Mouse (Mus musculus) liver, embryonic 14.5 days (tissue): ENCODE measurements around the gene Tesk1. TPM values are rescaled to one million over a fixed set of nuclear protein-coding genes. Genes with fewer than 3 reads are reported as not detected.

Source experiments
- ATAC-seq: fragments of 200-750 bp; cut with Nextera tagmentation; 2 replicates; pipeline ENCODE4 v1.8.0; 2017; ENCODE audit warnings: moderate number of reproducible peaks, mild to moderate bottlenecking, moderate library complexity; ENCODE audit not compliant: insufficient read depth
- DNase-seq, 3 experiments: peaks; one replicate each; pipeline ENCODE4 v3.0.0-alpha.2; 2012 to 2013; ENCODE audit warnings: low read depth in 3 of 3, low spot score in 3 of 3
- H3K27ac ChIP-seq: fragments of 300-500 bp; sonication (generic); 2 replicates; pipeline ENCODE4 v1.5.1; 2014; ENCODE audit warnings: moderate library complexity, mild to moderate bottlenecking, control low read depth, inconsistent platforms
- H3K27me3 ChIP-seq: fragments of 300-500 bp; sonication (generic); 2 replicates; pipeline ENCODE4 v1.6.1; 2014; ENCODE audit warnings: mild to moderate bottlenecking, low read length, moderate library complexity; ENCODE audit not compliant: control insufficient read depth, insufficient read depth
- H3K36me3 ChIP-seq: fragments of 300-500 bp; sonication (generic); replicated peaks from 2 replicates; pipeline ENCODE4 v1.6.1; 2014; ENCODE audit warnings: low read depth; ENCODE audit not compliant: control insufficient read depth, insufficient read depth
- H3K4me1 ChIP-seq, 2 experiments: fragments of 200-500 bp in 1 of 2; fragments of 300-500 bp in 1 of 2; sonication (generic) in 1 of 2; replicated peaks; 2 replicates each; pipeline ENCODE4 v1.6.1; 2012 to 2014; ENCODE audit warnings: antibody characterized with exemption in 1 of 2, inconsistent platforms in 1 of 2, low read length in 1 of 2; ENCODE audit not compliant: control insufficient read depth in 2 of 2, insufficient read depth in 2 of 2
- H3K4me2 ChIP-seq: fragments of 300-500 bp; sonication (generic); 2 replicates; pipeline ENCODE4 v1.6.1; 2014; ENCODE audit warnings: low read depth, mild to moderate bottlenecking, control low read depth, moderate library complexity
- H3K4me3 ChIP-seq, 2 experiments: fragments of 200-500 bp in 1 of 2; fragments of 300-500 bp in 1 of 2; sonication (generic) in 1 of 2; 2 replicates each; pipeline ENCODE4 v1.5.1; 2012 to 2014; ENCODE audit warnings: low read depth in 2 of 2, low read length in 2 of 2, mild to moderate bottlenecking in 2 of 2, control low read depth in 1 of 2, inconsistent platforms in 1 of 2, moderate library complexity in 1 of 2; ENCODE audit not compliant: insufficient read depth in 1 of 2
- H3K9ac ChIP-seq: fragments of 300-500 bp; sonication (generic); replicated peaks from 2 replicates; pipeline ENCODE4 v1.6.1; 2014; ENCODE audit warnings: mild to moderate bottlenecking, control low read depth, moderate library complexity
- H3K9me3 ChIP-seq: fragments of 300-500 bp; sonication (generic); 2 replicates; pipeline ENCODE4 v1.6.1; 2016; ENCODE audit warnings: low read length, mixed read lengths; ENCODE audit not compliant: control insufficient read depth
- CTCF ChIP-seq: IDR thresholded peaks from 2 replicates; pipeline ENCODE4 v1.5.1; 2016; ENCODE audit warnings: antibody characterized with exemption, low read depth, control low read depth
- EP300 ChIP-seq: IDR thresholded peaks from 2 replicates; pipeline ENCODE4 v1.6.1; 2016; ENCODE audit warnings: antibody characterized with exemption, low read depth
- WGBS: fragments of 180-500 bp; shearing (Covaris S2); extraction: QIAGEN DNeasy Blood & Tissue Kit; methylation state at CpG from one replicate; pipeline ENCODE4 v1.1.7; 2014; ENCODE audit not compliant: insufficient replicate concordance; 5-methylcytosine and 5-hydroxymethylcytosine counted together
- polyA plus RNA-seq, 2 experiments: library from polyadenylated mRNA; depleted of rRNA in 1 of 2; stranded (reverse) in 1 of 2; unstranded in 1 of 2; fragments of >200 nt; fragmentation: Nextera tagmentation in 1 of 2; extraction: Ambion mirVana in 1 of 2; gene quantifications; 2 replicates each; pipeline versions ENCODE4 v1.2.1 to v1.2.3; 2012 to 2014

Gene Tesk1
- polyA plus RNA-seq, 2 experiments, result 0.65 to 3.3 TPM

- Histone ChIP-seq H3K27me3 (no peaks in the 10 kb centered on the region), H3K4me3 (no peak overlapping the region), H3K36me3 (peaks cover 4% of the 10 kb centered on the region; the same call in 1 of the 2 replicates), H3K4me1 (peaks cover 13 to 18% of the 10 kb centered on the region in 2 experiments), H3K9ac (no peak overlapping the region), H3K4me2 (0 out of 2 replicates have a peak overlapping the region, but pooled peaks have one; percentile 18), H3K9me3 (no peaks in the 10 kb centered on the region), H3K27ac (no peak overlapping the region)
- ATAC-seq, result no peak
- DNase-seq, result peak; percentile 48 to 64 (median 51)
- TF ChIP-seq CTCF (no peak), EP300 (peak; percentile 31; the same call in 1 of the 2 replicates)
- 48% methylated on average over 5 of the region's 5 CpGs for whole genome bisulfite sequencing
Measured at GRCm38 (mm10) chr4:43490801-43491200, 49.1 kb downstream of the Tesk1 start.

GRCm38 (mm10) chr4:43492101-43492820 is 50.5 kb downstream of the Tesk1 start:
- Histone ChIP-seq H3K4me3 (peak overlapping the region in 1 of 2 experiments; percentile 91; a peak in 2 of 4 replicates), H3K9ac (peak overlapping the region; percentile 51), H3K36me3 (peaks cover 16% of the 10 kb centered on the region), H3K27ac (peak overlapping the region; percentile 60), H3K9me3 (no peaks in the 10 kb centered on the region), H3K4me1 (peaks cover 13 to 18% of the 10 kb centered on the region in 2 experiments), H3K4me2 (peak overlapping the region; percentile 84), H3K27me3 (no peaks in the 10 kb centered on the region)
- DNase-seq (no peak), ATAC-seq (no peak)
- TF ChIP-seq CTCF (no peak), EP300 (no peak)
- WGBS, result 42% methylated on average over 12 of the region's 12 CpGs

- Histone ChIP-seq H3K36me3 (peaks cover 19% of the 10 kb centered on the region), H3K27ac (peak within 1 kb of the TSS; percentile 73), H3K9me3 (no peaks in the 10 kb centered on the region), H3K4me2 (peak within 1 kb of the TSS; percentile 84), H3K4me3 (peak within 1 kb of the TSS; percentile 84 to 91), H3K4me1 (peaks cover 13 to 19% of the 10 kb centered on the region in 2 experiments), H3K27me3 (no peaks in the 10 kb centered on the region), H3K9ac (peak within 1 kb of the TSS; percentile 92)
- TF ChIP-seq CTCF (peak; percentile 40; the same call in 1 of the 2 replicates), EP300 (peak; percentile 49)
- DNase-seq (peak; percentile 93 to 94 (median 94)), ATAC-seq (peak; percentile 98)
- under 1% methylated on average over 25 of the region's 25 CpGs for WGBS
Measured at GRCm38 (mm10) chr4:43492821-43493185, 51.1 kb downstream of the Tesk1 start, which contains the start of gene Ccdc107. TSS of gene Ccdc107 (plus strand) at chr4:43492900.

GRCm38 (mm10) chr4:43493186-43493845 is 51.6 kb downstream of the Tesk1 start:
- H3K4me3 ChIP-seq, result peak overlapping the region; percentile 84 to 91
- no peaks in the 10 kb centered on the region for H3K27me3 ChIP-seq
- peaks cover 19% of the 10 kb centered on the region for H3K36me3 ChIP-seq
- peak overlapping the region; percentile 84 for H3K4me2 ChIP-seq
- peaks cover 13 to 23% of the 10 kb centered on the region in 2 experiments for H3K4me1 ChIP-seq
- under 1% methylated on average over 47 of the region's 47 CpGs for WGBS
- TF ChIP-seq CTCF, result peak; percentile 35; the same call in 1 of the 2 replicates
- no peak for TF ChIP-seq EP300
- peak overlapping the region; percentile 73 for H3K27ac ChIP-seq
- DNase-seq (peak; percentile 86 to 91 (median 87)), ATAC-seq (peak; percentile 82)
- peak overlapping the region; percentile 92 for H3K9ac ChIP-seq
- no peaks in the 10 kb centered on the region for H3K9me3 ChIP-seq

- peak overlapping the region; percentile 92 for H3K9ac ChIP-seq
- H3K4me1 ChIP-seq, result peaks cover 13 to 29% of the 10 kb centered on the region in 2 experiments
- peak overlapping the region; percentile 84 for H3K4me2 ChIP-seq
- peak overlapping the region; percentile 84 to 91 for H3K4me3 ChIP-seq
- peaks cover 19% of the 10 kb centered on the region for H3K36me3 ChIP-seq
- H3K27me3 ChIP-seq, result no peaks in the 10 kb centered on the region
- ATAC-seq (no peak), DNase-seq (no peak)
- no peak for TF ChIP-seq CTCF
- TF ChIP-seq EP300, result 0 out of 2 replicates have a peak, but pooled peaks have one; percentile 19
- under 1% methylated on average over 9 of the region's 9 CpGs for WGBS
- H3K27ac ChIP-seq, result peak overlapping the region; percentile 73
- H3K9me3 ChIP-seq, result no peaks in the 10 kb centered on the region
Measured at GRCm38 (mm10) chr4:43493846-43494240, 52.1 kb downstream of the Tesk1 start.
